Mouse (Mus musculus): ENCODE measurements at regions not wholly inside any gene's neighbourhood (a gene's known extent, or its start where the extent isn't known, plus 50 kb on each side); places are given as distances from the start of the nearest gene placed in this dataset.
A peak's percentile ranks its signal among the peaks of the same experiment; 100 is the strongest.

DNA sequence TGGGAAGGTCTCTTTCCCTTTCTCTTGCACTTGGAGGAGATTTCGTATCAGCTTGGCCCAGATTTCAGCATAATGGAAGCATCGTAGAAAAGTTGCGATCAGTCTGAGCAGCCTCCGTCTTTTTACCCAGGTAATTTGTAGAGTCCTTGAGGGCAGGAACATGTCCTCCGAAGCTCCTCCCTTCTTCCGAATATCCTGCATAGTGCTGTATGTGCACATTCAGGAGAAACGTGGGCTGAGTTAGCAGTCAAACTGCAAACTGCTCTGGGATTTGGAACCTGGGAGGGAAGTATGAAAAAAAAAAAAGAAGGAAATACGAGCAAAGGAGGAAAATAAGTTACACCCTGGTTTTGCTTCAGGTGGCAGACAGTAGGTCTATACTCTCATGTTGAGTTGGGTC is 294.7 kb downstream of the Pik3r1 start:
- H3K4me3 ChIP-seq (ENCODE audit: insufficient read depth, low read depth, low read length): no peak overlapping the region
- no peak overlapping the region for H3K27ac ChIP-seq (ENCODE audit: insufficient read depth, low read depth, low read length)
- H3K4me1 ChIP-seq (ENCODE audit: control insufficient read depth, insufficient read depth, low read length): no peaks in the 10 kb centered on the region
- no peaks in the 10 kb centered on the region for H3K27me3 ChIP-seq (replicated peaks; ENCODE audit: control insufficient read depth, insufficient read depth, low read length)
- H3K36me3 ChIP-seq (ENCODE audit: control insufficient read depth, insufficient read depth, low read length): no peaks in the 10 kb centered on the region
- TF ChIP-seq CTCF (conservative IDR thresholded peaks at IDR 0.05; ENCODE audit: insufficient read depth, insufficient read length, low read depth, low read length) (no peak), POLR2A (IDR thresholded peaks at IDR 0.05; ENCODE audit: low read depth, low read length) (no peak)
- DNase-seq: no peak
- WGBS: 84% methylated on average over 8 of the region's 8 CpGs

DNA sequence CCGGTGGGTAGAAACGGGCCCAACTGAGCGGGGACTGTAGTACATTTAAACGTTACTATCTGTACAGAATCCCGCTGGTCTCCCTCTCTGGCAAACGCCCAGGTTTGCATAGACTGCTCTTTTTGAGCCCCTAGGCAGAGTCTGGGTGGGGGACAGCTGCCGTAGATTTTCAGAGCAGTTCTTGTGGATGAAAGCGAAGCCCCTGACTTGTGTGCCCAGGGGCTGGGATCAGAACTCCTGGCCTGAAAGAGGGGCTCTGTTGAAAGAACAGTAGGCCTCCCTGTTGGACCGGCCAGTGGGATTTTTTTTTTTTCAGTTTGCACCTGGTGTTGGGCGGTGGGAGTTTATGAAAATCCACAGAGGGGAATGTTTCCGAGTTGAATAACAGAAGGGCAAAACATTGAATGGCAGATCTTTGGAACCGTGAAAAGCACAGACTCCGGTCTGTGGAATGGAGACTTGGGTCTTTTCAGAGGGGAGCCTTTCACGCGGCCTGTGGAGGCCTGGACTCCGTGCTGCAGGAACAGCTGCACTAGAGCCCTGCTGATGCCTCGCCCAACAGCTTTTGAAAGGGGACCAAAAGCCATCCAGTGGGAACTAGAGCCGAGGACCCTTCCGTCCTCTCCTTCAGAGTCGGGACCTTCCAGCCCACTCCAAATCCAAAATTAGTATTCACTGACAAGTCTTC is 297.3 kb downstream of the Pik3r1 start:
- Histone ChIP-seq H3K27me3 (replicated peaks; ENCODE audit: control insufficient read depth, insufficient read depth, low read length) (no peaks in the 10 kb centered on the region), H3K36me3 (ENCODE audit: control insufficient read depth, insufficient read depth, low read length) (no peaks in the 10 kb centered on the region), H3K27ac (ENCODE audit: insufficient read depth, low read depth, low read length) (no peak overlapping the region), H3K4me1 (ENCODE audit: control insufficient read depth, insufficient read depth, low read length) (no peaks in the 10 kb centered on the region), H3K4me3 (ENCODE audit: insufficient read depth, low read depth, low read length) (no peak overlapping the region)
- 84% methylated on average over 20 of the region's 20 CpGs for WGBS
- TF ChIP-seq CTCF (conservative IDR thresholded peaks at IDR 0.05; ENCODE audit: insufficient read depth, insufficient read length, low read depth, low read length): no peak
- TF ChIP-seq POLR2A (IDR thresholded peaks at IDR 0.05; ENCODE audit: low read depth, low read length): no peak
- DNase-seq: no peak

DNA sequence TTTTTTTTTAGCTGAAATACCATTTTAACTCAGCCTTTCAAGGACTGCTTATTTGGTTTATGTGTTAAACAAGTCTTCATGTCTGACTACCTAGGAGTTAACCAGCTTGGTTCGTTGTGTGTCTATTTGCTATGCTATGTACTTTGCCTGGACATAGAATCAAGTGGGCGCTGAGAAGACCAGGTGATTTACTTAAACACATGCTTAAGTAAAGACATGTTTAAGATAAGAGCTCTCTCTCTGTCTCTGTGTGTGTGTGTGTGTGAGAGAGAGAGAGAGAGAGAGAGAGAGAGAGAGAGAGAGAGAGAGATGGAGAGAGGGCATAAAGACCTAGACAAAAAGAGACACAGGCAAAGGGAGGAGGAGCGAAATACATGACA is 302.3 kb downstream of the Pik3r1 start:
- Histone ChIP-seq H3K27me3 (replicated peaks; ENCODE audit: control insufficient read depth, insufficient read depth, low read length) (no peaks in the 10 kb centered on the region), H3K27ac (ENCODE audit: insufficient read depth, low read depth, low read length) (no peak overlapping the region), H3K36me3 (ENCODE audit: control insufficient read depth, insufficient read depth, low read length) (no peaks in the 10 kb centered on the region), H3K4me3 (ENCODE audit: insufficient read depth, low read depth, low read length) (no peak overlapping the region), H3K4me1 (ENCODE audit: control insufficient read depth, insufficient read depth, low read length) (no peaks in the 10 kb centered on the region)
- WGBS: 78% methylated on average over 3 of the region's 3 CpGs
- TF ChIP-seq CTCF (conservative IDR thresholded peaks at IDR 0.05; ENCODE audit: insufficient read depth, insufficient read length, low read depth, low read length) (no peak), POLR2A (IDR thresholded peaks at IDR 0.05; ENCODE audit: low read depth, low read length) (no peak)
- no peak for DNase-seq

DNA sequence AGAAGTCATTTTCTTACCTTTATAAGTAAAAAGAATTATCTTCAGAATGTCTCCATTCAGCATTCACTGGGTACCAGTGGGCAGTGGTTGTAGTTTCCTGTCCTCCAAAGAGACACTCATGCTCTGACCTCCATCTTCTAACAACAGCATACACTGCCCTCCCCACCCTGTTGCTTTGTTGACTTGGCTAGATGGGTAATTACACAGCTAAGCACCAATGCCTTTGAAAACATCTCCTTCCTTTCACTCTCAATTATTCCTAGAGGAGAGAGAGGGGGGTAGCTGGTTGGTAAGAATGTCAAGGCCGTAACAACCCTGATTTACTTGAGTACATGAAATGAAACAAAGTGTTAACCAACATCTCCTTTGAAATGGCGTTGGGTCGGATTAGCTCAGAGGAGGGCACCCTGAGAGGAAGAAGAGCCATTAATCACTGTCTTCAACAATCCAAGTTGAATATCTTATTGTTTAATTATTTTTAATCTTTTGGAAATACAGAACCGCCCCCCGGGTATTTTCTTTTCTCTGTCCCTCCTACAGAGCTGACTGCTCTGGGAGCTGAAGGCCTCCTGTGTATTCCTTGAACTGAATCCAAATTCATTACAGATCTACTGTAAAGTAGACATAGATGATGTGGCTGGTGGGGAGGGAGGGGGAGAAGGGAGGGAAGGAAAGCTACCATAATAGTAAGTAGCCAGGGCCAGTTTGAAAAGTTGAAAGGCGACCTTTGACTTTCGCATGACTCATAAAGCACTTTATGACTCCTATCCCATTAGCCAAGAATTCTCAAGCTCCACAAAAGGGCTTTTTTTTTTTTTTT is 302.9 kb downstream of the Pik3r1 start:
- WGBS: 59% methylated on average over 7 of the region's 7 CpGs
- TF ChIP-seq CTCF (conservative IDR thresholded peaks at IDR 0.05; ENCODE audit: insufficient read depth, insufficient read length, low read depth, low read length) (no peak), POLR2A (IDR thresholded peaks at IDR 0.05; ENCODE audit: low read depth, low read length) (no peak)
- H3K27ac ChIP-seq (ENCODE audit: insufficient read depth, low read depth, low read length): no peak overlapping the region

DNA sequence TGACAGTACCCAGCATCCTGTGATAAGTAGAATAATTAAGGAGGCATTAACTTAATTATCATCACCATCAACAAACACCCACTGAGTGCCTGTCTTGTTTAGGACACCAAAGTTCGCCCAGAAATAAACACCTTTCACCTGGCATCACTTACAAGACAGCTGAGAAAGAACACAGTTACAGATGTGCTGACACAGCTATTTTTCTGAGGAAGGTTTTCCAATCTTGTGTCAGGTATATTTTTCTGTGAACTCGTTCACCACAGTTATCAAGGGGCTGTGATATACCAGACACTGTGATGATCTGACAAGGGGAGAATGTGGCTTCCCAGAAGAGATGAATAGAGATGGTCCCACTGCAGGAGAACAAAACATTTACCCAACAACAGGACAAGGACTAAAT is 311.1 kb downstream of the Pik3r1 start:
- H3K27me3 ChIP-seq (replicated peaks; ENCODE audit: control insufficient read depth, insufficient read depth, low read length): no peaks in the 10 kb centered on the region
- no peak overlapping the region for H3K4me3 ChIP-seq (ENCODE audit: insufficient read depth, low read depth, low read length)
- H3K36me3 ChIP-seq (ENCODE audit: control insufficient read depth, insufficient read depth, low read length): no peaks in the 10 kb centered on the region
- no peaks in the 10 kb centered on the region for H3K4me1 ChIP-seq (ENCODE audit: control insufficient read depth, insufficient read depth, low read length)
- DNase-seq: no peak
- WGBS: 68% methylated on average over 2 of the region's 2 CpGs
- TF ChIP-seq CTCF (conservative IDR thresholded peaks at IDR 0.05; ENCODE audit: insufficient read depth, insufficient read length, low read depth, low read length) (no peak), POLR2A (IDR thresholded peaks at IDR 0.05; ENCODE audit: low read depth, low read length) (no peak)
- no peak overlapping the region for H3K27ac ChIP-seq (ENCODE audit: insufficient read depth, low read depth, low read length)

More for the DNA sequence above, 302.9 kb downstream of the Pik3r1 start:
- no peaks in the 10 kb centered on the region for H3K36me3 ChIP-seq (ENCODE audit: control insufficient read depth, insufficient read depth, low read length)
- no peak overlapping the region for H3K4me3 ChIP-seq (ENCODE audit: insufficient read depth, low read depth, low read length)
- no peaks in the 10 kb centered on the region for H3K27me3 ChIP-seq (replicated peaks; ENCODE audit: control insufficient read depth, insufficient read depth, low read length)
- H3K4me1 ChIP-seq (ENCODE audit: control insufficient read depth, insufficient read depth, low read length): no peaks in the 10 kb centered on the region
- peak; percentile 19 for DNase-seq

DNA sequence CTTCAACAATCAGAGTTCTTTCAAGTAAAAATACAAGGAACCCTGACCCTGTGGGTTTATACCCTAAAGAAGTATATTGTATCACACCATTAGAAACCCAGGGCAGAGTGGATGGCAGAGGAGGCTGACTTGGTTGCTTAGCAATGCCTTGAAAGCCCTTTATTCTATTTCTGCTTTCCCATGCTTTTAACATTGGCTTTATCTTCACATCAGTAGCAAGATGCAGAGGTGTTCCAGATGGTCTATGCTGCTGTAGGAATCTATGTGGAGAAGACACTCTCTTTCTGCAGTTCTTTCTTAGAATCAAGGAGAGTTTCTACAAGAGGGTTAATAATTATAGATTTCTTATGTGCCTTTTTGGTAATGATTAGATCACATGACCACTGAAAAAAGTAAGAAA is 313.7 kb downstream of the Pik3r1 start:
- TF ChIP-seq POLR2A (IDR thresholded peaks at IDR 0.05; ENCODE audit: low read depth, low read length) (no peak), CTCF (conservative IDR thresholded peaks at IDR 0.05; ENCODE audit: insufficient read depth, insufficient read length, low read depth, low read length) (no peak)
- H3K4me1 ChIP-seq (ENCODE audit: control insufficient read depth, insufficient read depth, low read length): no peaks in the 10 kb centered on the region
- H3K36me3 ChIP-seq (ENCODE audit: control insufficient read depth, insufficient read depth, low read length): no peaks in the 10 kb centered on the region
- no peak overlapping the region for H3K27ac ChIP-seq (ENCODE audit: insufficient read depth, low read depth, low read length)
- no peak overlapping the region for H3K4me3 ChIP-seq (ENCODE audit: insufficient read depth, low read depth, low read length)
- no peak for DNase-seq
- H3K27me3 ChIP-seq (replicated peaks; ENCODE audit: control insufficient read depth, insufficient read depth, low read length): no peaks in the 10 kb centered on the region

DNA sequence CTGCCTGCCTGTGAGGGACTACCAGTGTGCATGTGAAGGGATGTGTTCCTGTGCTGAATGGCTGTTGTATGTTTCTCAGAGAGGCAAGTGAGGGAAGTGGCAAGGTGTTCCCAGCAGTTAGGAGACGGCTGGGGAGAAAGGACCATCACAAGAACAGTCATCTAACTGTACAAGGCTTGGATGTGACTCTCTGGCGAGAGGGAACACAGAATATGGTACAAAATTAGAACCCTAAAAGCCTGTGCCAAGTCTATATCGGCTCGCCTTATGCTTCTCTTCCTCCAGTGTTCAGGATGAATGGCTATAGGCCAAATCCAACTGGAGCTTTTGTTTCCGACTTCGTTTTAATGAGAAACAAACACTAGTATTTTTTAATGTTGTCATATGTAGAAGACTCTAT is 317.5 kb downstream of the Pik3r1 start:
- Histone ChIP-seq H3K4me1 (ENCODE audit: control insufficient read depth, insufficient read depth, low read length) (no peaks in the 10 kb centered on the region), H3K27me3 (replicated peaks; ENCODE audit: control insufficient read depth, insufficient read depth, low read length) (no peaks in the 10 kb centered on the region), H3K27ac (ENCODE audit: insufficient read depth, low read depth, low read length) (no peak overlapping the region), H3K4me3 (ENCODE audit: insufficient read depth, low read depth, low read length) (no peak overlapping the region), H3K36me3 (ENCODE audit: control insufficient read depth, insufficient read depth, low read length) (no peaks in the 10 kb centered on the region)
- TF ChIP-seq CTCF (conservative IDR thresholded peaks at IDR 0.05; ENCODE audit: insufficient read depth, insufficient read length, low read depth, low read length) (no peak), POLR2A (IDR thresholded peaks at IDR 0.05; ENCODE audit: low read depth, low read length) (no peak)
- 79% methylated on average over 6 of the region's 6 CpGs for WGBS
- DNase-seq: no peak
